Mouse (Mus musculus) lung, postnatal 10 days (tissue): ENCODE results near the gene Tmem102.

Experiments
- DNase-seq: peaks from one replicate; pipeline ENCODE4 v3.0.0; 2021

Gene Tmem102

DNA sequence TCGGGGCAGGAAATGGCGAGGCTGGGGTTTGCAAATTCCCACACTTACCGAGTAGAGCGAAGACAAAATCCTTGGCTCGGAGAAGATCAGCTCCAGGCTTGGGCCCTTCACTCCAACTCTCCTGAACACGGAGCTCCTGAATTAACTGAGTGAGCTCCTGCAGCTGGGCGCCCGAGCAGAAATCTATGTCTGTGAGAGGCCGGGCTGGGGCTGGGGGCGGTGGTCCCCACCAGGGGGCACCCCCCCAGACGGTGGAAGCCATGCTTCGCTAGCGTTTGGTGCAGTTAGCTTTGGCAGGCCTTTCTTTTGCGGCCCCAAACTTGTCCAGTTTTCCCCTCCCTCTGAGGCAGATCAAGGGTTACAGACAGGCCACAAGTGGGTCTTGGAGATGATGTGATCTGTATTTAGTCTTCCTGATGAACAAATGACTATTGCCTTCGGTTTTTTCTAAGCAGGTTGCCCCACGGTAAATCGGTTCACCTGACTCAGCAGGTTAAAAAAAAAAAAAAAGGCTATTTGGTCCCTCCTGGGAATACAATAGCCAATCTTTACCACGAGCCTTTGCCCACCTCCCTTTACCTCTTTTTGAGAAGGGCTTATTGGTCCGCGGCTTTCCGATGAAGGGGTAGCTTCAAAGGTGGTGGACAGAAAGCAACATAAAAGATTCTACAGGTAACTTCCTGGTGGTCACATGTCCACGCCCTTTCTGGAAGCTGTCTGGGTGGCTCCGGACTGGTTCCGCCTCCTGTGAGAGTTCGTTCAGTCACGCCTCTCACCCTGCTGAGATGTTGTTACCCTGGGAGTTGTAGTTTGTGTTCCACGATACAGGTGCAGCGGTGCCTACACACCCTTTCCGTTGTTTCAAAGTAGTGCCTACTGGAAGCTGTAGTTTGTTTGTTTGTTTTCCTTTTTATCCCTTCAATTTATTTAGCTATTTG is at the start of gene Tmem102:
TSS of gene Tmem102 (minus strand) at position 653 of the 938 bp plus-strand sequence.
- DNase-seq: peak; percentile 76

DNA sequence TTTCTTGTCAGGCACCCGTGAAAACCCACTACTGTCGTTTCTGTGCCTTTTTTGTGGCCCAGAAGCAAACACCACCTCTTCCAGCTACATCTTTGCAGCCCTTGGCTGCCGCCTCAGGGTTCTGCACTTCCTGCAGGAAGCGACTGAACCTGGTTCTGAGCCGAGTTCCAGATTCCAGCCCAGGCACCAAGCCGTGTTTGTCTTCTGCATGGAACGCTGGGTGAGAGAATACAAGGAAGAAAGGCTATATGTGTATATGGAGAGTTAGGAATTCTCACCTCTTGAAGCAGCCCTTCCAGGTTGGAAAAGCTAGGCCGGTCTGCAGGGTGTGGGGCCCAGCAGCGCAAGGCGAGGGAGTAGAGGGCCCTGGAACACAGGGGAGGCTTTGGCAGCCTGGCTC is 49.3 kb upstream of the Tmem102 start:
- DNase-seq: no peak

DNA sequence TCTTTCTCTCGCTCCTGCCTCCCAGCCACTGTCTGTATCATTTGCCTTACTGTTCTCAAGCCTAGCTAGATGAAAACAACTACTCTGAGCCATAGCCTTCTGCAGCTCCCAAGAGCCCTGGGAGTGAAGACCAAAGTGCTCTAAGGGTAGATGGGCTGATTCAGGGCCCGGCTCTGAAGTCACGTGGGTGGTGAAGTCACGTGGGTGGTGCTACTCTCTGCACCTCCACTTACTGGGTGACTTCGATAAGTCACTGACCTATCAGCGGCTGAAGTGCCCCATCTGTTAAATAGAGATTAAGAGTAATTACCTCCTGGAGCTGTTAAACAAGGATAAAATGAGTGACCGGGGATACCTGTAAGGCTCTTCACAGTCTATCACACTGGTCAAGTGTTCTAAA is 48.6 kb upstream of the Tmem102 start:
- DNase-seq: no peak

DNA sequence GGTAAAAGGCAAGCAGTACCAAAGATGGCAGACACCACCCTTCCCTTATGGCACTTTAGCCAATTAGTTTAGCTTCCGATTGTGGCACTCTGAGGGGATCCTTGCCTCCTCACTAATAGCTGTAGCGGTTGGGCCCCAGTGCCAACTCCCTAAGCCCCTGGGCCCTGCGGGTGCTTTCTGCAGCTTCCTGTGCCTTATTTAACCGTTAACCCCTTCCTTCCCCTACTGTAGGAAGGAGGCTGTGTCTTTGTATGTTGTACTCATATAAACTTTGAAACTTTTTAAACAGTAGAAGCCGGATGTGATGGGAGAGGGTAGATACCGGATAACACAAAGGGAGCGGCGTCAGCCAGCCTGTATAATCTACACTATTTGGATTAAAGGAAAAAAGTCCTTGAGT is 45.3 kb upstream of the Tmem102 start:
- no peak for DNase-seq

DNA sequence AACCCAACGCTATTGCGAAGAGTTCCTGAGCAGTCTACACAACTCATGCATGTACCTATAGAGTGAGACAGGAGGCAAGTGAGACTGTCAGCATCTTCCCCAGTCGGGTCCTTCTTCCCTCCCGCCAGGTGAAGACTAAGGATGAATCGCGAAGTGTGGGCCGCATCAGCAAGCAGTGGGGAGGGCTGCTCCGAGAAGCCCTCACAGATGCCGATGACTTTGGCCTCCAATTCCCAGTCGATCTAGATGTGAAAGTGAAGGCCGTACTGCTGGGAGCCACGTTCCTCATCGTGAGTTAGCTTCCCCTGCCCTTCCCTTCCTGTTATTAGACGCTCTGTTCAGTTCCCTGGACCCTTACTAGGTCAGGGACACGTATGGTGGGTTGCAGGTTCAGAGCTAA is 44.5 kb upstream of the Tmem102 start:
- DNase-seq: no peak

DNA sequence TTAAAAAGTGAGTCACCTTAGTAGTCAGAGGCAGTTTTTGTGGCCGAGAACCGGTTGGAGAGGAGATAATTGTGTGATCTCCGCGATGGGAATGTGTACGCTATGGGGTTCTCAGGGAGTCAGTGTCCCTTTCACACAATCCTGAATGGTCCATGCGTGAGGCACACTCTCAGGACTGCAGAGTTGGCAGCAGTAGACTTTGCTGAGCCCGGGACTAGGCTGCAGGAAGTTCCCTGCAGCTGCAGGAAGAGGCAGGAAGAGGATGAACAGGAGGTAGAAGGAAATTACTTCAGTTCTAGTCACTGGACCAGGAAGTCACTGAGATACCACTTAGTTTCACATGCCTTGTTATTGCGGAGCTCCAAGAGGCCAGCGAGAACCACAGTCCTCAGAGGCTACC is 43.7 kb upstream of the Tmem102 start:
- DNase-seq: peak; percentile 29

DNA sequence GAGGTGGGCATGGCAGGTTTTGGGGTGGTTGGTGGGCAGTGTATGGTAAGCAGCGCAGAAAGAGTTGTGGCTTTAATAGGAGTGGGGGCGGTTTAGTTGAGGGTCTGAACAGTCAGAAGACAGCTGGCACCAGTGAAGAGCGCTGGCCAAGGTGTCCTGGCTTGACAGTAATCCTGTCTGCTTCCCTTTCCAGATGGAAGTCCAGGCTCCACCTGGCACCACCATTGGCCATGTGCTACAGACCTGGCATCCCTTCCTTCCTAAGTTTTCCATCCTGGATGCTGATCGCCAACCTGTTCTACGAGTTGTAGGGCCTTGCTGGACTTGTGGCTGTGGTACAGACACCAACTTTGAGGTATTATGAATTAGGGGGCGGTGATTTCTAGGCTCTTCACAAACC is 42.6 kb upstream of the Tmem102 start:
- no peak for DNase-seq

DNA sequence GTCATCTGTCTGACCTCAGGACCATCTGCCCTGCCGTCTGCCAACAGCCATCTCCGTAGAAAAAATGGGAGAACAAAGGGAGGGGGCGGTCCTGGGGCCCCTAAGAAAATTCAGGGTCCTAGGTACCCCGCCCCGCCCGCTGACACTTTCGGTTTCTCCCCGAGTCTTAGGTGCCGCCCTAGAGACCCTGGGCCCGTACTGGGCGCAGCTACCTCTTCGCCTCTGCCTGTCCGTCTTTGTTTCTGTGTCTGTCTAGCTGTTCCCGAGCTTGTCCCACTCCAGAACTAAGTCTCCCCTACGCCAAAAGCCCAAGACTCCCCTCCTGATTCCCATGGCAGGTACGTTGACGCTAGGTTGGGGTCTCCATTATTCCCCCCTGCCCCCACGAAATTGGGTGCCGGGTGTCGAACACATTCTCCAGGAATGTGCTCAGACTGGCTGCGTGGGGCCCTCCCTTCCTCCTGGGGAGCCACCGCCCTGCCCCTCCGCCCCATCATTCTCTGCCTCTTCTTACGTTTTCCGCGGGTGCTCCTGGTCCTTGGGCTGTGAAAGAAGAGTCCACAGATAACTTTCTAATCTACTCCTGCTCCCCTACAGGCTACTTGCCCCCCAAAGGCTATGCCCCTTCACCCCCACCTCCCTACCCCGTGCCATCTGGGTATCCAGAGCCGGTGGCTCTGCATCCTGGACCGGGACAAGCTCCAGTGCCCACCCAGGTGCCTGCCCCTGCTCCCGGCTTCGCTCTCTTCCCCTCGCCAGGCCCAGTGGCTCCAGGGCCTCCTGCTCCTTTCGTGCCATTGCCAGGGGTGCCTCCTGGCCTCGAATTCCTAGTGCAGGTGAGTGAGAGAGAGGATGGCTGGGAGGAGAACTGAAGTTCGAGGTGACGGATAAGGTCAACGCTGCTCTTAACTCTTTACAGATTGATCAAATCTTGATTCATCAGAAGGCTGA is 41.6 kb upstream of the Tmem102 start:
- DNase-seq: peak; percentile 54

DNA sequence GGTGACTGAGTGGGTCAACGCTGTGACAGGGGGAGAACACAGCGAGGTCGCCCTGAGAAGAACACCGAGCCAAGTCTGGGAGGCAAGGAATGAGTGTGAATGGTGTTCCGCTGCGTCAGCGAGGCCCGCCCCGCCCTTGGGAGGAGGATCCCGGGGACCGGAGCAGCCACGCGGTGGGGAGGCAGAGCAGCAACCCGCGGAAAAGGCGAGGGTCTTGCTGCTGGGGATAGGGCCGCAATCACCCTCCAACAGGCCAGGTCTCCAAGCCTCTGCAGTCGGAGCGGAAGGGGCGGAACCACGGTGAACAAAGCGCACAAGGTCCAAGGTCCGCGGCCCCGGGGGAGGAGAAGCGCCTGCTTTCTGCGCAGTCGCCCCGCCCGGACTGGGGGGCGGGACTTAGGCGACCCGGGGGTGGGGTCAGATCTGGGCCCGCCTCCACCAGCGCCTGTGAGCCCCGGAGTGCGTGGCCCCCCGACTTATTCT is 40.8 kb upstream of the Tmem102 start, which contains the start of gene Plscr3:
TSS of gene Plscr3 (plus strand) at position 179 of the 483 bp plus-strand sequence.
- DNase-seq: peak; percentile 95

DNA sequence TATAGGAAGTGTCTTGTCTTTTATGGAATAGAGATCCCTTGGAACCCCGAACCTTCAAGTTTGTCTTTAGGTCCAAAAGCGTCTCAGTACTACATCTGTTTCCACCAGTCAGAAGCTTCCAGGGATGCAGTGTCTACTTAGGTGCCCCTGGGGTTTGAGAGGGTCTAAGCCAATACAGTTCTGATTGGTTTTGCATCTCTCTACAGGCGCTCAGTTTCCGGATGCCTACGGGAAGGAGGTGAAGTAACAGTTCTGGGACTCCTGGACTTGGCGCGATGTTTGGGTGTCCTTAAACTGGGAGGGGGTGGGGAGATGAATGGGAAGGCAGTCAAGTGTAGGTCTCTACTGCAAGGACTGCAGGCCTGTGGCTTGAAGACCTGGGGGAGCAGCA is 33.3 kb upstream of the Tmem102 start:
- DNase-seq: no peak

DNA sequence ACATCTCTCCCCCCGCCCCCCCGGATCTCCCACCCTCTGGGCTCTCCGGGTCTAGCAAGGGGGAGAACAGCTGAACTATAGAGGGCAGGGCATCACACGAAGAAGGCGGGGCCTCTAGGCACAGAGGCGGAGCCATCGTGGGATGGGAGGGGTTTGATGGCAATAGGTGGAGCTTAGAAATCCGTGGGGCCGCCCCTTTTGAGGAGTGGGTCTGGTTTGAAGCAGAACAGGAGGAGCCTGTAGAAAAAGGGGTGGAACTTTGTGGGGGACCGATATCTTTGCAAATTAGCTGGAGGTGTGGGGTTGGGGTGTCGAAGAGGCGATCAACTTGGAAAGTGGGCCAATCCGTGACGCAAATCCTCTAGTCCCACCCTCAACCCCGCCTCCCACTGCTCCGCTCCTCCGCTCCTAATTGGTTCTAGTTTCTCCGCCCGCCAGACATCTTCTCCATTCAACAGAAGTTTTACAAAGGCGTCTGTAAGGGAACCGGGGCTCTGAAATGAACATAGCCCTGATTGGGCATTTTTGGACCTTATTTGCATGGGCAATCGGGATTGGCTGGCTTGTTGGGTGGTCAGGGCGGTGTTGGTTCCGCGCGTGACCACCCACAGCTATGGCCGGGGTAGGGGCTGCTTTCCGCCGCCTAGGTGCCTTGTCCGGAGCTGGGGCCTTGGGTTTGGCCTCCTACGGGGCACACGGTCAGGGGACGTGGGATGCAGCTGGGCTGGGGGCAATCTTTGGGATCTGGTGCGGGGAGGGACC is 32.7 kb upstream of the Tmem102 start, which contains the start of gene Tmem256:
TSS of gene Tmem256 (plus strand) at position 563 of the 762 bp plus-strand sequence.
- DNase-seq: peak; percentile 98

DNA sequence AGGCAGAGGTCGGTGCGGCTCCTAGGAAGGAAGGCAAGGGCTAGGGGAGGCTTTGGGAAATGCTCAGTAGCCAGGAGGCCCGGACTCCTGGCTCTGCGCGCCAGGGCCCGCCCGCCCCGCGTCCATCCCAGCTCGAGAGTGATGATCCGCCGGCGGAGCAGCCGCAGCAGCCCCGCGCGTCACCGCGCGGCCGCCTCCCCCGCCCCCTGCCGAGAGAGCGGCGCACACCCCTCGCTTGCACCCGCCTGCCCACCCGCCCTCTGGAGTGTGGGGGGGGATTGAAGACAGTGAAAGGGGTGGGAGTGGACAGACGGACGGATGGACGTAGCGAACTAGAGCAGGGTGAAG is 32.2 kb upstream of the Tmem102 start, which contains the start of gene Nlgn2:
TSS of gene Nlgn2 (minus strand) at position 181 of the 348 bp plus-strand sequence.
- no peak for DNase-seq

DNA sequence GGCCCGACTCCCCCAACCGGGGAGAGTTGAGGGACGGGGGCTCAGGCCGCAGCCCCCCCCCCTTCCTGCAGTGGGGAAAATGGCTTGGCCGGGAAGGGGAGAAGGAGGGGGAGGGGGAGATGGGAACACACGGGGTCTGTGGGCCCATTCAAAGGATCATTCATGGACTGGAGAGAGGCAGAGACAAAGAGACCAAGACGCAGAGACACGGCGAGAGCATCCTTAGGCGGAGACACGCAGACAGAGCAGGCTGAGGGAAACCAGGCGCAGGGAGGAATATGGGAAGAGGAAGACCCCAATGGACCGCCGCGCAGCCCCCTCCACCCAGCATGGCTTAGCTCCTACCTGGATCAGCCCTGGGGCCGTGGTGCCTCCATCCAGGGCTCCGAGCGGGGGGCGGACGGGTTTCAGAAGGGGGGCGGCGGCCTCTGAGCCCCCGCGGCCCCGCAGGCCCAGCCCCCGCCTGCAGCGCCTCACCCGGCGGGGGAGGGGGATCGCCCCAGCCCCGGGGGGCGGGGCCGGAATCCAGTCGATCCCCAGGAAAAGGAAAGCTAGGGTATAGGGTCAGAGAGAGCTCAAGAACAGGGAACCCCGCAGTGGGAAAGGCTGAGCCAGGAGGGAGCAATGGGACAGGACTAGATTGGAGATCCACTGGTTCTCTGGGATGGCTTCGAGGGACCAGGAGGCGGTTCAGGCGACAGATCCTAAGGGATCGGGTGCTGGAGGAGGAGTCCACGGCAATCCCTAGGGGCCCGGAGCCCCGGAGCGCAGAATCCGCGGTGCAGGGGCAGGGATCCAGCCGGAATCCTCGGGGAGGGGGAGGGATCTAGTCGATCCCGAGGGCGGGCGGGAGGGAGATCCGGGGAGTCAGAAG is 31.5 kb upstream of the Tmem102 start:
- peak; percentile 50 for DNase-seq

DNA sequence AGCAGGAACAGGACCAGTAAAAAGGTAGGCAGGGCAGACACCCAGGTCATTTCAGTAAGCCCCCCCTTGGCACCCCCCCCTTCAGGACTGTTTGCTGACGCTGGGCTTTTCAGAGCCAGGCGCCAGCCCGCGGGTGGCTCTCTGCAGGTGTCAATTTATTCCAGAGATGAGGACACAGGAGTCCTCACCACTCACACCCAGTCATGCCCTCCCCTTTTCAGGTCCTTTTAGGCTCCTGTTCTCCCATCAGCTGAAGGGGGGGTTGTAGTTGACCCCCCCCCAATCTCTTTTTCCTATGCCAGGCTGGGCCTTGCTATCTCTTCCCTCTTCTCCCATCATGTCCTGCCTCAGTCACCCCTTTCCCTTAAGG is 30.5 kb upstream of the Tmem102 start:
- no peak for DNase-seq

DNA sequence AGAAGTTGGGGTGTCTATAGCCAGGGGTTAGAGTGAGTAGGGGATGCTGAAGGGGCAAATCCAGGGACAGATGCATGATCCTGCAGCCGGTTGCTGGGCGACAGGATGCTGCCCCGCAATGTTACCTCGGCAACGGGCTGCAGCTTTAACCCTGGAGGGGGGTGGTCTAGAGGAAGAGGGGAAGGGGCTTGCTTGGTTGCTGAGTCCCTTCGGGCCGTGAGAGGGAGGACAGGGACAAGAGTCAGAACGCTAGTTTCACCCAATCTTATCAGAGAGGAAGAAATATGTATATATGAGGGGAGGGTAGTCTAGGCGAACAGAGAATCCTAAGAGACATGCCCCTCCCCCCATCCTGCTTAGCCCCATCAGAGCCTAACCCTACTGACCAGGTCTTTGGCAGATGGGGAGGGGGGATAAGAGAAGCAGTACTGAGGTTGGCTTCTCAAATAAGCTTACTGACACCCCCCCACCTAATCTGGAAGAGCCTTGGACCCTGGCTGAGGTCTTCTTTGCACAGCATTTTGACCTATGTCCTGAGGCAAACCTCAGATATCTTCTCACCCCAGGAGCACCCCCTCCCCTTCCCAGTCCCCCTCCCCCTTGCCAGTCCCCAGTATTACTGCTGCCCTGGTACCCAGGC is 30.0 kb upstream of the Tmem102 start:
- DNase-seq: no peak

DNA sequence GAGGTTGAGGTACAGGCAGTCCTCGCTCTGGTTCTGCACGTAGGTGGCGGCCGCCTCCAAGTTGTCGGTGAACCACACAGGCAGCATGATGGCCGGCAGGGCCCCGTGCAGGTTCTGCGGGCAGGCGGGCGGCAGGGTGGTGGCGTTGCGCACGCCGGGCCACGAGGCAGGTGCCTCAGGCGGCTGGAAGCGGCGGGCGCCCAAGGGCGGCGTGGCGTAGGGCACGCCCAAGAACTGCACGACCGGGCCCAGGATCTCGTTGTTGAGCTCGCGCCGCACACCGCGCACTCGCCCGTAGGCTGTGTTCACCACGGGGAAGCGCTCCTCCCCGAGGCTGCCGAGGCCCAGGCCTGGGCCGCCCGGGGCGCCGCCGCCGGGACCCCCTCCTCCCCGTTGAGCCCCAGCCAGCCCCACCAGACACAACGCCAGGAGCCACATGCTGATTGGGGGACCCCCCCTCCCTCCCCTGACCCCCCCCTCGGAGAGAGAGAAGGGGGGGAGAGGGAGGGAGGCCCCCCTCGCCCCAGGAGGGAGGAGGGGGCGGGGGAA is 28.7 kb upstream of the Tmem102 start:
- DNase-seq: no peak

DNA sequence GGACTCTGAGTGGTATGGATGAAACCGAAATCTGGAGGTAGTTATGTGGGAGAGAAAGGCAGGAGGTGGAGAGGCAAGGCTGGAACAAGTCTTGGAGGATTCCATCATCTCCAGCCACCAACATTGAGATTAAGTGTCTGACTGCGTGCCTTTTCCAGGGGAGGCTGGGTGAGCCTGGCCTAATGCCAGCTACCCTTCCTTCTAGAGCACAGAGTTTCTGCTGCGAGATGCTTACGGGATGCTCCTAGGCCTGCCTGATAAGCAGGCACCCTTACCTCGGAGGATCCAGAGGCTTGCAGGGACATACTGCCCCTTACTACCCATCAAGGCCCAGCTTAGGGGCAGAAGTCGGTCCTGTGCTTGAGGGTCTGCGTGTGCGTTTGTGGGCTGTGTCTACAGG is 28.1 kb upstream of the Tmem102 start:
- DNase-seq: no peak

DNA sequence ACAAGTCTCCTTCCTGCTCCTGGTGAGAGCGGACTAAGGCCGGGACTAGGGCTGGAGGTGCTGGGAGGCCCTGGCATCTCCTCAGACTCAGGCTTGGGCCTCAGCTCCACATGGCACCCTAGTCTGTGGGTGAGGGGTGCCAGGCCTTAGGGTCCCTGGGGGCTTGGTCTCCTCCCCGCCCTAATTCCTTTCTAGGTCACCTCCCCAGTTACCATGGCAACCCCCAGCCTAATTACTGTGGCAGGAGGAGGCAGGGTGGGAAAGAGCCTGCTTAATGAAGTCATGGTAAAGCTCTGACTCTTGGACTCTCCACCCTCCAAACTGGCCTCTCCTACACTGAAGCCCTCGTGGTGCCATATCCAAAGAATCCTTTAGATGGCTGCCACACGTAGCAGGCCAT is 23.4 kb upstream of the Tmem102 start:
- no peak for DNase-seq

DNA sequence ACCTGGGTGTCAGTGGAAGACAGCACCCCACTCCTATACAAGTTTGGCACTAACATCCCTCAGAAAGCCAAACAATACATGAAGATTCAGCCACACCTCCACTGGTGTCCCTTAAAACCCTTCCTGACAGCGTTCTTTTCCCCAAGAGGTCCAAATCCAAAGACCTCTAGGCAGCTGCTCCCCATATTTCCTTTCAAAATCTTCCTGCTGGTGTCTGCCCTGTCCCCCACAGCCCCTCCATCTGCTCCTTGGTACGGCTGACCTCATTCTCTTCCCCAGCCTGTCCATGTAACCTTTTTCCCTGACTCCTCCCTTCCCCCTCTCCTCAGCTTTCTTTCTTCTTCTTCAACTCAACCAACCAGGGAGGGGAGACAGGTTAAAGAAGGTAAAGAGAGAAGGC is 18.0 kb upstream of the Tmem102 start:
- DNase-seq: no peak

DNA sequence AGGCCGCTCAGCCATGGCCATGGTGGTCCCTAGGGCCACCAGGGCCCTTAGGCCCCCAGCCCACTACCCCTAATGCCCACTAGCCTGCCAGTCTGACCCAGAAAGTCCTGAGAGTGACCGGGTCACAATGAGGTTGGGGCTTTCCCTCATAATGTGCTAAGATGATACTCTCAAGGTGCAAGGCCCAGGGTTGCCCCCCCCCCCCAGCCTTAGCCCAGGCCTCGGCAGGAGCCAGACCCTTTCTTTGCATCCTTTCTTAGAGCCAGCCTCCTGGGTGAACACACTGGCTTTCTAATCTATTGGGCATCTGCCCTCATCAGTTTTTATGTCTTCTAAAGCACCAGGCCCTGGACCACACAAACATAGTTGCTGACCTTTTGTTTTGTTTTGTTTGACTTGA is 16.7 kb upstream of the Tmem102 start, which contains the start of gene Spem1:
TSS of gene Spem1 (minus strand) at position 101 of the 400 bp plus-strand sequence.
- DNase-seq: no peak

DNA sequence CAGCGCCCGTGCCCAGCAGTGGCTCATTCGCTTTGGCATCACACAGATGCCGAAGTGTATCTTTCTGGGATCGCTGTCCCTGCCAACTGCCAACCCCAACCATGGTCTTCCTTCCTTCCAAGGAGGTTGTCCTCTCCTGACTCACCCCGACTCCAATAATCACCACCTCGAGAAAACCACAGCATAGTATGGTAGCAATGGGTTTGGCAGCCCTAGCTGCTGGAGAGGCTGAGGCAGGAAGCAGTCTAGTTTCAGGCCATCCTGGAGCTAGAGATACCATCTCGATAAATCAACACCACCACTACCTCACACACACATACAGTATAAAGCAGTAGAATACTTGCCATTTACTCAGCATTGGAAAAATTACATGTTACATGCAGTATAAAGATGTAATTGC is 13.4 kb upstream of the Tmem102 start:
- no peak for DNase-seq
